Mouse (Mus musculus) neural tube, embryonic 11.5 days (tissue): Measurements from ENCODE around the gene Cd300ld5. TPM values are rescaled to one million over a fixed set of nuclear protein-coding genes. Genes with fewer than 3 reads are reported as not detected.

Experiments used
- ATAC-seq: fragments of 200-750 bp; cut with Nextera tagmentation; 2 replicates; pipeline ENCODE4 v1.8.0; 2017; ENCODE audit warnings: moderate number of reproducible peaks, mild to moderate bottlenecking, moderate TSS enrichment, moderate library complexity; ENCODE audit not compliant: insufficient read depth, low FRiP score, low TSS enrichment
- DNase-seq: peaks from one replicate; pipeline ENCODE4 v3.0.0-alpha.2; 2015; ENCODE audit warnings: low spot score
- H3K27ac ChIP-seq: fragments of 300-500 bp; sonication (generic); 2 replicates; pipeline ENCODE4 v1.5.1; 2014; ENCODE audit warnings: low read depth, mild to moderate bottlenecking, low read length
- H3K27me3 ChIP-seq: fragments of 300-500 bp; sonication (generic); 2 replicates; pipeline ENCODE4 v1.6.1; 2014; ENCODE audit warnings: mild to moderate bottlenecking, low read length, mixed read lengths; ENCODE audit not compliant: control insufficient read depth, insufficient read depth
- H3K36me3 ChIP-seq: fragments of 300-500 bp; sonication (generic); 2 replicates; pipeline ENCODE4 v1.6.1; 2014; ENCODE audit warnings: mild to moderate bottlenecking, low read length, moderate library complexity, mixed read lengths; ENCODE audit not compliant: control insufficient read depth, insufficient read depth
- H3K4me1 ChIP-seq: fragments of 300-500 bp; sonication (generic); 2 replicates; pipeline ENCODE4 v1.6.1; 2014; ENCODE audit warnings: low read length, mixed read lengths; ENCODE audit not compliant: control insufficient read depth, insufficient read depth
- H3K4me2 ChIP-seq: fragments of 300-500 bp; sonication (generic); 2 replicates; pipeline ENCODE4 v1.6.1; 2014; ENCODE audit warnings: low read depth, mild to moderate bottlenecking, moderate library complexity
- H3K4me3 ChIP-seq: fragments of 300-500 bp; sonication (generic); 2 replicates; pipeline ENCODE4 v1.5.1; 2014; ENCODE audit warnings: low read depth, low read length
- H3K9ac ChIP-seq: fragments of 300-500 bp; sonication (generic); 2 replicates; pipeline ENCODE4 v1.6.1; 2014; ENCODE audit warnings: mild to moderate bottlenecking, low read length
- H3K9me3 ChIP-seq: fragments of 300-500 bp; sonication (generic); 2 replicates; pipeline ENCODE4 v1.6.1; 2016; ENCODE audit warnings: low read length; ENCODE audit not compliant: control insufficient read depth
- WGBS: fragments of 180-500 bp; shearing (Covaris S2); extraction: QIAGEN DNeasy Blood & Tissue Kit; methylation state at CpG from one replicate; pipeline ENCODE4 v1.1.7; 2014; 5-methylcytosine and 5-hydroxymethylcytosine counted together
- polyA plus RNA-seq: library from polyadenylated mRNA; unstranded; fragments of >200 nt; fragmentation: Nextera tagmentation; extraction: Ambion mirVana; gene quantifications from 2 replicates; pipeline ENCODE4 v1.2.1, GENCODE M21; 2014

The Cd300ld5 gene
- polyA plus RNA-seq, 1 experiment from 2014 or later = not detected

DNA sequence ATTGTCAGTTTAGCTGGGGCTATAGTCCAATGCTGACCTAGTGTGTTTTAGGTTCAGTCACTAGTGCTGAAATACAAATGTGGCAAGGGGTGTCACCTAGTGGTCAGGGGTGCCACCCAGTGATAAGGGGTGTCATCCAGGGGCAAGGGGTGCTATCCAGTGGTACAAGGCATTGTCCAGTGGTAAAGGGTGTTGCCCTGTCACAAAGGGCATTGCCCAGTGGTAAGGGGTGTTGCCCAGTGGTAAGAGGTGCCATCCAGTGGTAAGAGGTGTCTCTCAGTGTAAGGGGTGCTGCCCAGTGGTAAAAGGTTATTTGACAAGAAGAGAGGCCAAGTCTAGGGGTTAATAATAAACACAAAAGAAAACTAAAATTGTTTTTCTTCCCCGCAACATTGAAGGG lies 39.9 kb upstream of the Cd300ld5 start:
- WGBS = 96% methylated on average over 1 of the region's 1 CpGs
- H3K9me3 ChIP-seq = no peaks in the 10 kb centered on the region
- DNase-seq (no peak), ATAC-seq (no peak)
- H3K27me3 ChIP-seq = no peaks in the 10 kb centered on the region; the same call in 1 of the 2 replicates
- H3K4me1 ChIP-seq = no peaks in the 10 kb centered on the region
- no peak overlapping the region for H3K4me2 ChIP-seq
- H3K27ac ChIP-seq = no peak overlapping the region
- no peaks in the 10 kb centered on the region for H3K36me3 ChIP-seq
- H3K9ac ChIP-seq = no peak overlapping the region
- H3K4me3 ChIP-seq = no peak overlapping the region

- WGBS = 50% methylated on average over 5 of the region's 5 CpGs
- H3K9me3 ChIP-seq = no peaks in the 10 kb centered on the region
- no peak overlapping the region for H3K4me2 ChIP-seq
- no peaks in the 10 kb centered on the region for H3K36me3 ChIP-seq
- H3K4me3 ChIP-seq = no peak overlapping the region
- no peak overlapping the region for H3K9ac ChIP-seq
- ATAC-seq = no peak
- peaks cover 10% of the 10 kb centered on the region for H3K4me1 ChIP-seq
- no peak overlapping the region for H3K27ac ChIP-seq
- no peak for DNase-seq
- no peaks in the 10 kb centered on the region; the same call in 1 of the 2 replicates for H3K27me3 ChIP-seq
These were observed 38.3 kb upstream of the Cd300ld5 start for GRCm38 (mm10) chr11:115075859-115076258.

DNA sequence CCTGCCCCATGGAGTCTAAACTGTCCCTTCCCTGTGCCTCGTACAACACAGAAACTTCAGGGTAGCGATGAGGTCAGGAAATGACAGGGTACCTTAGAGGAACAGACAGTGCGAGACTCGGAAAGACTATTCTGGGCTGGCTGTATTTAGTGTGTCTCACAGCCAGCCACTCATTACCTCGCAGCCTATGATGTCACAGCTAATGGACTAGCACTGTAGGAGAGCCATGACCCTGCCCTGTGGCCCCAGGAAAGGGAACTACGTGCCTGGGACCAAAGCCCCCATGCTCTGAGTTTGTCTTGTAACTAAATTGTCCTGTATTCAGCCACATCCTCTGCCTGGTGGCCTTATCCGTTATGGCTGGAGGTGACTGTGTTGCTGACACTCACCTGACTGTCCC lies 37.8 kb upstream of the Cd300ld5 start:
- H3K4me3 ChIP-seq = no peak overlapping the region
- no peak overlapping the region for H3K27ac ChIP-seq
- no peaks in the 10 kb centered on the region for H3K36me3 ChIP-seq
- ATAC-seq = no peak
- no peaks in the 10 kb centered on the region; the same call in 1 of the 2 replicates for H3K27me3 ChIP-seq
- DNase-seq = no peak
- H3K4me2 ChIP-seq = no peak overlapping the region
- H3K9ac ChIP-seq = no peak overlapping the region
- 71% methylated on average over 7 of the region's 7 CpGs for WGBS
- peaks cover 15% of the 10 kb centered on the region for H3K4me1 ChIP-seq
- H3K9me3 ChIP-seq = no peaks in the 10 kb centered on the region

DNA sequence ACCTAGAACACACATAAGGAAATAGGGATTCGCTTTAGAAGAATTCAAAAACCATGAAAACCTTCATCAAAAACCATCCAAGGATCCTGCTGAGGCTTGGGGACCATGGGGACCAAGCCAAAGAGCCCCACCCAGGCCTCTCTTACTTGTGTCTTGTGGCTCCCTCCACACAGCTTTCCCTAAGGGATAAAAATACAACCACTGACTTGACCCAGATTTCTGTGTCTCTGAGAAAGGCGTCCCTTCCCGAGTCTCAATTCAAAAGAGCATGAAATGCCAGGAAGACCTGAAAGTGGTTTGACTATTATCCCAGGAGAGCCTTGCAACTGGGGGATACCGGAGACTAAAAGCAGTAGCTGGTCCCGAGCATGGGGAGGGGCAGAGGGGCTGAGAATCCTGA lies 35.4 kb upstream of the Cd300ld5 start:
- H3K27me3 ChIP-seq = peaks cover 5% of the 10 kb centered on the region

DNA sequence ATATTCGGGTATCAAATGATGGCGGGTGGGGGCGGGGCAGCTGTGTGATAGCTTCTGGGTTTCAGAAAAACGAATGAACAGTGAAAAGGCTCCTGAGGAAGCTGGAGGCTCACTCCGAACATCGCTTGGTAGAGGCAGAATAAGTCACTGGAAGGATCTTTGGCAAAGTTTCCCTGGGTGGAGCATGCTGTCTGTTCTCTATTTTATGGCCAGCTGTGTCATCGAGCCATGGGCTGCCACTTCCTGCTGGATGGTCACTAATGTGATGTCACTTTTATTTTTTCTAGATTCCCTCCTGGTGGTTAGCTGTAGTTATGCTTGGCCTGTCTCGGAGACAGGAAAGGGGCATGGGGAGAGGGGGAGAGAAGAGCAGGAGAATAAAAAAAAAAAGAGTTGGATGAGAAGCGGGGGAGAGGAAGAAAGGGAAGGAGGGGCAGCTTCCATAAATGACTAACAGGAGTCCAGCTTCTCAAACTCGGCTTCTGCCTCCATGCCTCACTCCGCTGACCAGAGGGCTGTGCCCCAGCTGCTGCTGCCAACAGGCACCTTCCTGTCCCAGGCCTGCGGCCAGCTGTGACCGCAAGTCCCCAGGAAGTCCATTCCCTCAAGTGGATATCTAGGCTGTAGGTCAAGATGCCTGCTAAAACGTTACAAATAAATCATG lies 34.2 kb upstream of the Cd300ld5 start:
- DNase-seq (peak; percentile 45), ATAC-seq (no peak)
- Histone ChIP-seq H3K9ac (no peak overlapping the region), H3K36me3 (no peaks in the 10 kb centered on the region), H3K9me3 (no peaks in the 10 kb centered on the region), H3K4me3 (no peak overlapping the region), H3K4me2 (peak overlapping the region; percentile 27), H3K27me3 (peaks cover 5% of the 10 kb centered on the region), H3K27ac (peak overlapping the region; percentile 58; the same call in 1 of the 2 replicates), H3K4me1 (peaks cover 15% of the 10 kb centered on the region)
- 13% methylated on average over 14 of the region's 14 CpGs for WGBS

More for the DNA sequence above, 35.4 kb upstream of the Cd300ld5 start:
- Histone ChIP-seq H3K9me3 (no peaks in the 10 kb centered on the region), H3K4me1 (peaks cover 15% of the 10 kb centered on the region), H3K9ac (no peak overlapping the region), H3K27ac (no peak overlapping the region), H3K36me3 (no peaks in the 10 kb centered on the region), H3K4me2 (no peak overlapping the region), H3K4me3 (no peak overlapping the region)
- ATAC-seq = no peak
- no peak for DNase-seq
- WGBS = 66% methylated on average over 5 of the region's 5 CpGs

GRCm38 (mm10) chr11:115071015-115071551 lies 33.5 kb upstream of the Cd300ld5 start:
- H3K36me3 ChIP-seq = no peaks in the 10 kb centered on the region
- peak; percentile 63 for DNase-seq
- 7% methylated on average over 9 of the region's 9 CpGs for WGBS
- H3K9ac ChIP-seq = no peak overlapping the region
- peak overlapping the region; percentile 27 for H3K4me2 ChIP-seq
- peaks cover 5% of the 10 kb centered on the region for H3K27me3 ChIP-seq
- peaks cover 15% of the 10 kb centered on the region for H3K4me1 ChIP-seq
- no peaks in the 10 kb centered on the region for H3K9me3 ChIP-seq
- no peak overlapping the region for H3K4me3 ChIP-seq
- H3K27ac ChIP-seq = peak overlapping the region; percentile 58; the same call in 1 of the 2 replicates
- no peak for ATAC-seq

DNA sequence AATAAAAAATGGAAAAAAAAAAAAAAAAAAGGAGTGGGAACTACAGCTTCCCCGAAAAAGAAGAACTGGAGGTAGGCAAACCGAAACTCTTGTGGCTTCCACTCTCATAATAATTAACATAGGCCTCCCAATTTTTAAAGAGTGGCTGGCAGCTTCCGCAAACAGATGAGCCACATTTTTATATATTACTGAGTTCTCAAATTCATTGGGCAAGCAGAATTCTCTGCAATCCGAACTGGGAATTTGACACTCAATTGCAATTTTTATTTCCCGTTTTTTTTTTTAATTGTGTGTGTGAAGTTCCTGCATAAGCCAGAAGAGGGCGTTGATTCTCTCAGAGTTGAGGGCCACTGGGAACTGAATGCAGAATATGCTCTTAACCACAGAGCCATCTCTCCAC lies 29.2 kb upstream of the Cd300ld5 start:
- 74% methylated on average over 6 of the region's 6 CpGs for WGBS
- Histone ChIP-seq H3K9ac (no peak overlapping the region), H3K27ac (no peak overlapping the region), H3K36me3 (no peaks in the 10 kb centered on the region), H3K4me3 (no peak overlapping the region), H3K4me2 (no peak overlapping the region), H3K9me3 (no peaks in the 10 kb centered on the region), H3K4me1 (peaks cover 11% of the 10 kb centered on the region), H3K27me3 (peaks cover 5% of the 10 kb centered on the region)
- no peak for DNase-seq
- no peak for ATAC-seq

GRCm38 (mm10) chr11:115062077-115062476 lies 24.5 kb upstream of the Cd300ld5 start, which contains the start of gene Cd300e:
Gene Cd300e (minus strand): TSS chr11:115062177.
- no peak within 1 kb of the TSS for H3K4me3 ChIP-seq
- no peak for DNase-seq
- H3K36me3 ChIP-seq = no peaks in the 10 kb centered on the region
- no peaks in the 10 kb centered on the region for H3K9me3 ChIP-seq
- WGBS = 31% methylated on average over 5 of the region's 5 CpGs
- H3K4me1 ChIP-seq = no peaks in the 10 kb centered on the region
- H3K4me2 ChIP-seq = no peak within 1 kb of the TSS
- H3K27ac ChIP-seq = no peak within 1 kb of the TSS
- no peak for ATAC-seq
- H3K27me3 ChIP-seq = no peaks in the 10 kb centered on the region
- no peak within 1 kb of the TSS for H3K9ac ChIP-seq

DNA sequence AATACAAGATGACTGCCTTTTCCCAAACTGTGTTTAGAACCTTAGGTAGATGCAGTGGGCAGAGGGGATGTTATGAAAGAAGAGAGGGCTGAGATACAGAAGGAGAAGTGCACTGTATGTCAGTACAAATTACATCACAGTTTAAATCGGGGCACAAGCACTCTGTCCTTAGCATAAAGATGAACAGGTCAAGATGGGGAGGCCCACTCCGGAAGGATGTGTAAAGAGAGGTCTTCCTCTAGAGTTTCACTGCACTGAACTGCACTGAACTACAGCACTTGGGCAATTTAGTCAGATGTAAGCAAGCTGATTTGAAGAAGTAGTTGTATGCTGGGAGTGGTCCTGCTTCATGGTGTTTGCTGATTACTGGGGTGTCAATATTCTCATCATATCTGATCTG lies 22.2 kb upstream of the Cd300ld5 start:
- DNase-seq = no peak
- 85% methylated on average over 2 of the region's 2 CpGs for WGBS
- Histone ChIP-seq H3K4me3 (no peak overlapping the region), H3K9ac (no peak overlapping the region), H3K4me2 (no peak overlapping the region), H3K4me1 (no peaks in the 10 kb centered on the region), H3K27me3 (no peaks in the 10 kb centered on the region), H3K9me3 (no peaks in the 10 kb centered on the region), H3K27ac (no peak overlapping the region), H3K36me3 (no peaks in the 10 kb centered on the region)
- no peak for ATAC-seq
